Mouse (Mus musculus) cerebral cortex, adult 2 months (tissue): Measurements from ENCODE around the gene Slc35e2.

ENCODE experiments used
- WGBS: fragments of 180-500 bp; shearing (Covaris S2); methylation state at CpG from one replicate; pipeline ENCODE4 v1.1.7; 2018; 5-methylcytosine and 5-hydroxymethylcytosine counted together

Slc35e2 gene

DNA sequence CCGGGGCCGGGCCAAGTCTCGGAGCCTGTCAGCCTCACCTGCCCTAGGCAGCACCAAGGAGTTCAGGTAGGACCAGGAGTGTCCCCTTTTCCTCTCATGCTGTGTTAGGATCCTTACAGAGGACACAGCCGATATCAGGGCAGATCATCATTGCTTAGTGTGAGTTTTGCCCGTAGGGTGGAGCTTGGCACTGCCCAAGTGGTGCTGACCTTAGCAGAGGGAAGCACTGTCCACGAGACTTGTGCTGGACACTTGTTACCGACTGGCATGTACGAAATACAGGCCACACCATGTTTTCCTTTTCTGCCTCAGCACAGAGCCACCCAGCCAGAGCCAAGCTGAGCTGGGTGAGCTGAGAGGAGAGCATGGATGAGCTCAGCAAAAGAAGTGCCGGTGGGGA lies 24.1 kb upstream of the Slc35e2 start:
- WGBS, result 81% methylated on average over 9 of the region's 9 CpGs

DNA sequence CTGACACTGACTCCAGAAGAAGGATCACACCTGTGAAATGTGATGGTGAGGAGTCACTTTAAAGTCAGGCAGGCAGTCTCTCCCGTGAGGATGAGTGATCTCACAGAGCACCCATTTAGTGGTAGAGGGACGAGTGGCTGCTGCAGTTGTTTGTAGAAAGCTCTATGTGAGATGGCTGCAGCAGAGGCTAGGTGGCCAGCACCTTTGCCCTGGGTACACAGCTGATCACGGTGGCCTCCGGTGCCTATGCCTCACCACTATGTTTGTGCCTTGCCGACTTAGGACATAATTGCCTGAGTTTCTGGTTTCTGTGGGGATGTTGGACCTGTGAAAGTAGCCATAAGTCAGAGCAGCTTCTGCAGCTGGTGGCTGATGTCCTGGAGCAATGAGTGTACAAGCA lies 23.5 kb upstream of the Slc35e2 start:
- WGBS, result 86% methylated on average over 5 of the region's 5 CpGs

DNA sequence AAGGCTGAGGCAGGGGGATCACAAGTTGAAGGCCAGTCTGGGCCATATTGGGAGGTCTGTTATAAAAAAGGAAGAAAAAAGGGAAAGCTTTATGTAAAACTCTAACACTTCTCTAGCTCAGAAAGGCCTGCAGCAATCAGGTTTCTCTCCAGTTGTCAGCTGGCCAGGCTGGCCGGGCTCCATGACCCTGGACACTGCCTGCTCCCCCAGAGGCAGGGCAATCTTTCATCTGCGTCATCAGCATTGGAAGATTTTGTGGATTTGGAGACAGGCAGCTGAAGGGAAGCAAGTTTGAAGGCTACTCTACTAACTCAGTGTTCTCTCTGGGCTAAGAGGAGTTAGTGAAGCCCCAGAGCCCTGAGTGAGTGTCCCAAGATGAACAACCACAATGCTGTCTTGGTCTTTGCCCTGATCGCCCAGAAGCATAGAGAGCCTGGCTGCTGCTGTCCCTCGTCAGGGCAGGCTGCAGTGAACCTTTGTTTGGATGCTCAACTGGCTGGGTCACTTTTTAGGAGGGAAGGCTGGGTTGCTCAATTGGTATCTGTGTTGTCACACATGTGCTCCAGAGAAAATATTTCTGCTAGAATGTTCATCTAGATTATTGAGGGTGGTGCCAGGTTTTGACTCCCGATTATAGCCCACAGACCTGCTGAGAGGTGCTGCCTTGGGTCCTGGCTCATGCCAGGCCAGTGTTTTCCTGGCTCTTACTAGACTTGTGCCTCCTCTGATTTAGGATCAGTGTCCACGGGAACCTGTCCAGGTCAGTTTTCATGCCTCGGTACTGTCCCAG lies 22.7 kb upstream of the Slc35e2 start:
- WGBS, result 75% methylated on average over 7 of the region's 7 CpGs

DNA sequence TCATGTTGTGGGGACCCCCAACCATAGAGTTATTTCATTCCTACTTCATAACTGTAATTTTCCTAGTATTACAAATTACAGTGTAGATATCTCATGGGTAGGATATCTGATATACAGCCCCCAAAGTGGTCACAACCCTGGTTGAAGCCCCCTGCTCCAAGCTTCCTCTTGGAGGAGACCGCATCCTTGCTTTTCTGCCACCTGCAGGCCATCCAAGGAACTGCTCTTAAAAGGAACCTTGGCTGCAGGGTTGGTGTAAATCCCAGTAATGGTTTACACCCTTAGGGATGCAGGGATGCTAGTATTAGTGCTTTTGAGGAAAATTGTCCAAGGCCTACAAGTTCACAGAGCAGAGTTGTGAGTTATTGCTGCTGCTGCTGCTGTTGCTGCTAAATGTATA lies 20.8 kb upstream of the Slc35e2 start:
- WGBS, result 18% methylated on average over 1 of the region's 1 CpGs

DNA sequence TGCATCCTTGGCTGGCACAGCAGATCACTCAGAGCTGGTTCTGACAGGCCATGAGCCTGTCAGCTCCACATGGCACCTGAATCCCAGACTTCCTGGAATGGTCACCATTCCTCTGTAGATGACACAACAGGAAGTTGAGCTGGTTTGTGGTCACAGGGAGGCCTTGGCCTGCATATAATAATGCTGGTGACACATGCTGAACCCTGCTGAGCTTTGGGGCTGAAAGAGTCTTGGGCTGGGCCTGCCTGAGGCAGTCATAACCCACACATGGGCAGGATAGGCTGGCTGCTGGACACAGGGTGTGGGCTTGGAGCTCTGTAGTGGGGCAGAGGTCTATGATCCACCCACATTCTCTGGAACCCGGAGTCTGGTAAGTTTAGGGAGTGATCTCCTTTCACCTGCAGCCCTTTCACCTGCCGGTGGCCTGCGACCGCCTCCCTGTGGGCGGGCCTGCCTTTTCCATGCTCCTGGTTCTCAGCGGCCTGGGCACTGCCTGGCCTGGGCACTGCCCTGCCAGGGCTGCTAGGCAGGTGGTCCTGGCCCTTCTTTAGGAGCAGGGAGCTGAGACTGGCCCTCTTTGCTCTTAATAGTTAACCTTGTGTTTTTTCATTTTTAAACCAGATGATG lies 18.8 kb upstream of the Slc35e2 start:
- 92% methylated on average over 6 of the region's 6 CpGs for WGBS

DNA sequence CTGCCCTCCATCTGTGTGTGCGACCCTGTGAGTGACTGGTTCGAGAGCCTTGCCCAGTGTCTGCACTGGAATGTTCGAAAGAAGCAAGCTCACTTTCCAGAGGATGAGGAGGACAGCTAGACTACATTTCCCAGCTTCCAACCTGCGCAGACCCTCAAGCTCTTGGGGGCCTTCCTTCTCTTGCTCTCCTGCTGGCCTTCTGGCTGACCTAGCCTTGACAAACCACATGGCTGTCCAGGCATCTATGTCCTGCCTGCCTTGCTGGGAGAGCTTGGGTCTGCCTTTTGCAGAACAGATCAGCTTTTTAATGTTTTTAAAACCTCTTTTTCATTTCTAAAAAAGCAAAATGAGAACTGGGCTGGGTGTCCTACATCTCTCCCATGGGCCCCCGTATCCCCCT lies 11.9 kb upstream of the Slc35e2 start:
- WGBS, result 83% methylated on average over 5 of the region's 5 CpGs

DNA sequence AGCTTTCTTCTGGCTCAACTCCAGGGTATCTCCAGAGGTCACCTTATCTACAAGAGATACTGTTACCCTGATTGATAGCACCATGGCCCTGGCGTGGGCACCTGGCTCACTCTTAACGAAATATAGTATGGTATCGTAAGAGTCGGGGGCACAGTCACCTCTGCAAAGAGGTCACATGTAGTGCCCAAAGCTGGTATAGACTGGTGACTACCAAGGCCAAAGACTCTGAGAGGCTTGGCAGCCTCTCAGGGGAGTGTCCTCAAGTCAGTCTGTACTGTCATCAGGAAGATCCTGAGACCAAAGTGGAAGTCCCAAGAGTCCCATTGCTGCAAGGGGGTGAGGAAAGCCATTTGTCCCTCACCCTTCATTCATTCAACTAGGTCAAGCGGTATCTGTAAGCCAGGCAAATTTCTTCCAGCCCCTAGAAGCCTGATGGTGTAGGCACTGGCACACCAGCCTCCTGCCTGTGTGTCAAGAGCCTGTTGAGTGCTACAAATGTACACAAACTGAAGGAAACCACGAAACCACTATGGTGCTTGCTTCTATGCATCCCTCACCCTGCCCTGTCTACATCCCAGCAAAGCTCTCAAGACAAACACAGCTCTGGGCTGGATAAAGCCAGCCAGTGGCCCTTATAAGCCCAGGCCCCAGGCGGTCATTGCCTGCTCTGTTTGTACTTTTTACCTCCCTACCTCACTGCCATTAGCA lies 10.1 kb upstream of the Slc35e2 start:
- WGBS, result 87% methylated on average over 7 of the region's 7 CpGs

DNA sequence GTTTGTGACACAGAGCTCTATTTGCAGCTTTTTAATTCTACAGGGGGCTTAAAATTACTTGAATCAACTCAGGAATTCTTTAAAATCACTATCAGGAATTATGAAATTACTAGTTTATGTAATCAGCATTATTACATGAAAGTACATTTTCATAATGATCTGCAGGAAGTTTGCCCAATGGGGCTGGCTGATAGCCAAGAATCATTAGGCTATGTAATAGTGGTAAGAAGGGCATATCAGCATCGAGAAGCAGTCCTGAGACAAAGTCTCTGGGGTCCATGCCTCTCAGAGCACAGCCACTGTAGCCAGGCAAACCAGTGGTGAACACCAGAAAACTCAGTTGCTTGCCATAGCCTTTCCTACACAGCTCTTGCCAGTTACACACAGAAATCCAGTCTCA lies 7.4 kb upstream of the Slc35e2 start:
- 57% methylated on average over 1 of the region's 1 CpGs for WGBS

DNA sequence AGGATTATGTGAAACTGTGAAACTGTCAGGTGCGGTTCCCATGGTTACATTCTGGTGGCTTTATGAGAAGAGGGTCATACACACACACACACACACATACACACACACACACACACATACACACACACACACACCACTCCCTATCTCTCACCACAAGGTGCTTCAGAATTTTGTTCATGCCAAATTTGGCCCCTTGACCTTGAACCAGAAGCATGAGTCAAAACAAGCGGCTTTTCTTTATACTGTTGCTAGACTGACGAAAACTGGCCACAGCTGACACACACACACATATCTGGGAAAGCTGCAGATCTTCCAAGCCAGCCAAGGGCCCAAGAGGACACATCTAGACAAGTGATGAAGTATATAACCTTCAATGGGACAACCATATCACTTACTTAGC lies 5.4 kb upstream of the Slc35e2 start:
- WGBS, result 90% methylated on average over 3 of the region's 3 CpGs

DNA sequence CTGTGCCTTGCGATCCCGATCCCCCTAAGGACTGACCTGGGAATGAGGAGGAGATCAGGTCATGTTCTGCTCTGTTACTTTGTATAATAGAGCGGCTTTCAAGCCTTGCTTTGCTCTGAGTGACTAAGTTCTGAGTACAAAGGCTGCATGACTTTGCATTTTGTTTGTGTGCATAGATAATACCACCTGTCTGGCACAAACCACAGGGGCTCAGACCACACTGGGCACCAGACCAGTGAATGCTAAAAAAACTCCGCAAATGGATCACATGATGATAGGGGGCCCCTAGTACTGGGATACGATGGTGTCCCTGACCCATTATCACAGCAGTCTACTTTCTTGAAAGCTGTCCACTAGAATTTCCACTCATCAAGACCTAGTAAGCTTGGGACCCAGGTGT lies 4.6 kb upstream of the Slc35e2 start:
- WGBS, result 82% methylated on average over 5 of the region's 5 CpGs

DNA sequence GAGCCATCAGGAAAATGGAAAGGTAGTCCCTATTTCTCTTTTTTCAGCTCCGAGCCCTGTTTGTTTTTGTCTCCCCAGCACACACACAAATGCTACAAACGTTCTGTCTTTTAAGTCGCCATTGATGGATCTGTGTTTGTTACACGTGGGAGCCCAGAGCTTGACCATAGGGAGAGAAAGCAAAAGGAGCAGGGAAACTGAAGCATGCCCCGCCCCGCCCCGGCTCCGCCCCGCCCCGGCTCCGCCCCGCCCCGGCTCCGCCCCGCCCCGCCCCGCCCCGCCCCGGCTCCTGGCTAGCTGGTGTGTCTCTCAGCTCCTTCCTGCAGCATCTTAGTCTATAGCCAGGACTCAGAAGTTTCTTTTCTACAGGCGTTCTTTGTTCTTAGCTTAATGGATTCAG lies 2.7 kb upstream of the Slc35e2 start:
- WGBS, result 25% methylated on average over 18 of the region's 20 CpGs

DNA sequence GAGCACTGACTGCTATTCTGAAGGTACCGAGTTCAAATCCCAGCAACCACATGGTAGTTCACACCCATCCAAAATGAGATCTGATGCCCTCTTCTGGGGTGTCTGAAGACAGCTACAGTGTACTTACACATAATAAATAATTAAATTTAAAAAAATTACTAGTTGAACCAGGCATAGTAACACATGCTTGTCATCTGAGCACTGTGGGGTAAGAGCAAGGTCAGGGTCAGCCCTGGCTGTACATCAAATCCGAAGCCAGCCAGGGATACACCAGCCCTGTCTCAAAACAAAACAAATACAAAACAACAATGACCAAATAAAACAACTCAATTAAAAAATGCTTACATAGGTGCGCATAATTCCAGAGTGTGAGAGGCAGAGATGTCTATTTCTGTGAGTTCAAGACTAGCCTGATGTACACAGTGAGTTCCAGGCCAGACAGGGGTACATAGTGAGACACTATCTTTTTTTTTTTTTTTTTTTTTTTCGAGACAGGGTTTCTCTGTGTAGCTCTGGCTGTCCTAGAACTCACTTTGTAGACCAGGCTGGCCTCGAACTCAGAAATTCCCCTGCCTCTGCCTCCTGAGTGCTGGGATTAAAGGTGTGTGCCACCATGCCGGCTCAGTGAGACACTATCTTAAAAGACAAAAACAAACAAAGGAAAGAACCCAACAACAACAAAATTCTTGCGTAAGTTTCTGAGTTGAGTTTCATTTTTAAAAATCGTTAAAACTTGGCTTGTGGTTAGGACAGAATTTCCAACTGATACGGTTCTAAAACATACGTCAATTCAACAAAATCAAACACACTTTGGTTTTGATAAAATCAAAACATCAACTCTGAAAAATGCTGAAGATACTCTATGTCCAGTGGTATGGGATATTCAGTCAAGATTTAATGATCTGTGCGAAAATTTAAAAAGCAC lies 1.1 kb upstream of the Slc35e2 start:
- 54% methylated on average over 11 of the region's 11 CpGs for WGBS

DNA sequence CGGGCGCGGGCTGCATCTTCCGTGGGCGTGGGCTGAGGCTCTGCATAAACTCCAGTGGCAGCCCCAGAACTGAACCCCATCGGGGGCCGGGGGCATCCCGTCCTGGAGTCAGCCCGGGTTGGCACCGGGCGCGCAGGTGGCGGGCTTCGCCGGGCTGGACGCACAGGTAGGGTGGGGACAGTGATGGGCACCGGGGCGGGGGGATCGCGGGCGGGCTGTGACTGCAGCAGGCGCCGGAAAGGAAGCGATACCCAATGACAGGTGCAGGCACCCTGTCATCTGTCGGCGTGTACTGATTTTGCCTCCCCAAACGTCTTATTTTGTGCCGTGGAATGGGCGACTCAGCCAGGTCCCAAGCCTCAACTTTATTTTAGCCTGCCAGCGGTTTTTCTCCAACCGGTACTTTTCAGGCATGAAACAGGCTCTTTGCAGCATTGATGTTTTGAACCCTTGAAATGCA lies 811 bp downstream of the Slc35e2 start:
- under 1% methylated on average over 31 of the region's 31 CpGs for WGBS

DNA sequence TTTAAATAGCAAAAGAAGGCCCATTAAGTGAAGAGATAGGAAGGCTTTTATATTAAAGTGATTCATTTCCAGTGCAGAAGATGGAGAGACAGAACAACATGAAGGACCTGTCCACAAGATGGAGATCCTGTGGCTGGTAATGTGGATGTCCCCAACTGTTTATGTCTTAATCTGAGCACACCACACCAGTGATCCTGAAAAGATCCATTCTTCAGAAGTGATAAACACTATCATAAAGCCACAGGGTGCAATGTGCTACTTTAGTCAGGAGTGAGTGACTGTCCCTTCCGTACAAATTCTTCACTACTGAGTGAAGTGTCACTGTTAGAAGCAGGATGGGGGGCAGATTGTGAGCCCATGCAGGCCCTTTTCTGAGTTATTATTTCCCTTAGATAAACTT lies 1.5 kb downstream of the Slc35e2 start:
- 80% methylated on average over 1 of the region's 1 CpGs for WGBS

DNA sequence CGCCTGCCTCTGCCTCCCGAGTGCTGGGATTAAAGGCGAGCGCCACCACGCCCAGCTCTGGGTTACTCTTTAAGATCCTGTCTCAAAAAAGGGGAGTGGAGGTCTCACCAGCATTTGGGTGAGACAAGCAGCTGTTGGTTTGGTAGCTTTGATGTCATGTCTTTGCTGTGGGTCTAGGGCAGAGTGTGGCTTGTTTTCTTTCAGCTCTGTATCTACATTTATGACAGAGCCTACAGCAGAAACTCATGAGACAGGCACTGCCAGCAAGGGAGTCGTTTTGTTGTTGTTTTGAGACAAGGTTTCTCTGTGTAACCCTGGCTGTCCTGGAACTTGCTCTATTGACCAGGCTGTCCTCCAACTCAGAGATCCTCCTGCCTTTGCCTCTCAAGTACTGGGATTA lies 2.6 kb downstream of the Slc35e2 start:
- 96% methylated on average over 6 of the region's 6 CpGs for WGBS

DNA sequence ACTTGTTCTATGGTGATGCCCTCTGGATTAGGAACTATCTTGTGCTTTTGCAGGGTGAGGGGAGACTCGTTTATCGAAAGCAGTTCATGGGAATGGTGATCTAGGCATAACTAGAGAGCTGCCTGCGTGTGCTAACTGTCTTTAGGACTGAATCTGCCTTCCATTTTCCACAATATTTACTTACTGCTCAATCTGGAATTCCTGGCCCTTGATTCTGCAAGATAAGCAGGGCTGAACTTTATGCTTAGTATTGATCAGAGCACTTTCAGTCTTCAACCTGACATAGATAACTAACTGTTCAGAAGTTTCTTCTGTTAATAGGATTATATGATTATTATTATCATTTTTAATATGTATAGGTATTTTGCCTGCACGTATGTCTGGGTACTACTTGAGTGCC lies 3.9 kb downstream of the Slc35e2 start:
- WGBS, result 87% methylated on average over 4 of the region's 4 CpGs

DNA sequence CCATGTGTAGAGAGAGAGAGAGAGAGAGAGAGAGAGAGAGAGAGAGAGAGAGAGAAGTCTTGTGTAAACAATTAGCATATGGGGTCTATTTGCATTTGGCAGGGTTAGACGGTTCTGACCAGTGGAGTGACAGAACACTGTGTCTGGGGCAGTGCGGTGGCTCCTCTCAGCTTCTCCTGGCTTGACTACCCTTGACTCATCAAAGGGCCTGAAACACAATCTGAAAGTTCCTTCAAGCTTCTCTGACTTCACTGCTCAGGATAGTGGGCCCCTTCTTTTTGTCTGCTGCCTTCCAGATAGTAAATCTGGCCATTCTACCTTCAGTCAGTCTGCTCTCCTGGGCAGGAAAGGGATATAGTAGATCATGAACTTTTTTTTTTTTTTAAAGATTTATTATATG lies 5.6 kb downstream of the Slc35e2 start:
- 47% methylated on average over 2 of the region's 2 CpGs for WGBS

DNA sequence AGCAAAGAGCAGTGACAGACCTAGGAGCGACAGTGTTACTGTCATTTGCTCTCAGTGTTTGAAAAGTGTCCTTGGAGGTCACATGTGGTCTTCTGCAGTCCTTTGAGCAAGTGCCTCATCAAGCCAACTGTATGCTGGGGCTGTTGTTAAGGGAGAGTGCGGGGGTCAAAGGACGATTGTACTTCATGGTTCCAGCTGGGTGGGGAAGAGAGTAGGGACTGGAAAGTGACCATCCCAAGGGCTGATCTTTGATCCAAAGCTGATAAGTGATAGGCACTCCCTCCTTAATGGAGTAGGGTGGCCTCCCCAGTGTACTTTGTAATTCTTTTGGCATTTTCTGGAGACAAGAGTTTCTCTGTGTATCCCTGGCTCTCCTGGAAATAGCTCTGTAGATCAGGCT lies 10.6 kb downstream of the Slc35e2 start:
- WGBS, result 93% methylated on average over 3 of the region's 3 CpGs

DNA sequence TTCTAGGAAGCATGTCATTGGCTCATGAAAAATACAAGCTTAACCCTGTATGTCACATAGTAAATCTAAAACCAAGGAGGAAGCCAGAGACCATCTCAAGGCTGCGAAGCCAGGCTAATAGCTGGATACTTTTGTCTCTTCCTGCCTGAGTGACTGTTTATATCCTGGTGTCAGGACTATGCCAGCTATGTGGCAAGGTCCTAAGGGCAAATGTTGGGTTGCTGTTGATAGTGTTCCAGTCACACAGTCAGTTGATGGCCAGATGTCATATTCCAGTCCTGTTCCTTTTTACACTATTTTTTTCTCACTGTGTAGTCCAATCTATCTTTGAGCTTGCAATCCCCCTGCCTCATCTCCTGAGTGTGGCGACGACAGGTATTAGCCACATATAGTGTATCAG lies 12.0 kb downstream of the Slc35e2 start:
- WGBS, result 95% methylated on average over 3 of the region's 3 CpGs

DNA sequence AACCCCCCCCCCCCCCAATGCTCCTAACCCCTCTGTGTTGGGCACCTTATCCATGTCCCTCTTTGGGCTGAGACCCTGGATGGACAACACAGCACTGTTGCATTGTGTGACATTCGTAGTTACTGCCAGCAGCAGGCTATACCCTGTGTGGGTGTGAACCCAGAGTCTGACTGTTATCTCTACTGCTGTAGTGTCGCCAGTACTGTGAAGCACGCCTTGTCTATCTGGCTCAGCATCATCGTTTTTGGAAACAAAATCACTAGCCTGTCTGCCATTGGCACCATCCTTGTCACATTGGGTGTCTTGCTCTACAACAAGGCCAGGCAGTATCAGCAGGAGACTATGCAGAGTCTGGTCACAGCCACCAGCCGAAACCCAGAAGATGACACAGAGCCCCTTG lies 17.1 kb downstream of the Slc35e2 start:
- WGBS, result 53% methylated on average over 5 of the region's 5 CpGs

DNA sequence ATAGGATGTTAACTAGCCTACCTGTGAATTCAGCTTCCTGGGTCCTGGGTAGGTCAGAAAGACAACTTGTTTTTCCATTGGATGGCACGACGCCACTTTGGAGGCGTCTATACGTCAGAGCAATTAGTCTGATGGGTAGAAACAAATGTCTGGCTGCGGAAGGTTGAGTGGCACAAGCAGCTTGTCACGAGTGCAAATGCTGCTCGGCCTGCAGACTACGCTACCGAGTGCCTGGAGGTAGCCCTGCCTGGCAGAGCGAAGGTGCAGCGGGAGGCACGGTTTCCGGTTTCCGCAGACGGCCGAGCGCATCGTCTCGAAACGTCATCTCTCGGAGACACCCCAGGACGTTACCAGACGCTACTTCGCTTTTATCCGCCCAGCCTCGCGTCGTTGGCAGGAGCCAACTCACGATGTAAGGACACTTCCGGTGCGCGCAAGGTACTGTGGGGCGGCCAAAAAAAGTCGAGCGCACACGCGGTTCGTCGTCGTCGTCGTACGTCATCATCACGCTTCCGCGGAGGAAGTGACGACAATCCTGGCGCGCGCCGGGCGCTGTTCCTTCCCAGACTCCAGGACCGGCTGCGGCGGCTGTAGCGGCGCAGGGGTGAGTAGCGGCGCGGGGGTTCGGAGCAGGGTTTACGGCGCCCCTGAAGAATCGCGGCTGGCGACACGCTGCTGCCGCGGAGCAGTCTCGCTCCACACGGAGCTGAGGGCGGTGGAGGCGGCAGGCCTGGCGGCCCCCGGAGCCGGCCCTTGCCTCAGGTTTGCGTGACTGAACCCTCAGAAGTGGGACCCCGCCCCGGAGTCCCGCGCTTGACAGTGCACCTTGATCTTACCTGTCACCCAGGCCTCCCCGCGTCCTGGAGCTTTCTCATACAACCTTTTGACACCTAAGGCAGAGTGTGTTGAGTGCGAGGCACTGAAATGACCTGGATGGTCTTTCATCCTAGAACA lies 23.4 kb downstream of the Slc35e2 start, which contains the start of gene Cdk11b:
Gene Cdk11b, plus strand, starts transcription at position 517 of the 954 bp plus-strand sequence.
- under 1% methylated on average over 84 of the region's 84 CpGs for WGBS
